Mouse (Mus musculus): ENCODE results near the gene Gm36210.

DNA sequence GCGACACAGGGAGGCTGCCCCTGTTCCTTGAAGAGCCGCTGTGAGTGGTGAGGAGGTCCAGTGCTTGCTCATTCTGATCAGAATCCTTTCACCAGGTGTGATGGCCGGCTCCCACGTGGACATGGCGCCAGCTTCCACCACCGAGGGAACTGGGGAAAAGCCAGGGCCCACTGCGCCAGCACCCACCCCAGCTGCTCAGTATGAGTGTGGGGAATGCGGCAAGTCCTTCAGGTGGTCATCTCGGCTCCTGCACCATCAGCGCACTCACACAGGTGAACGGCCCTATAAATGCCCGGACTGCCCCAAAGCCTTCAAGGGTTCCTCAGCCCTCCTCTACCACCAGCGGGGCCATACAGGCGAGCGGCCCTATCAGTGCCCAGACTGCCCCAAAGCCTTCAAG is 12.4 kb upstream of the Gm36210 start:
- TF ChIP-seq CTCF (IDR thresholded peaks at IDR 0.05; ENCODE audit: low read depth, low read length) (no peak), POLR2A (IDR thresholded peaks at IDR 0.05; ENCODE audit: extremely low read depth, insufficient read depth, low read length) (no peak)
